15 mouse cellular contexts compared by ENCODE assay signal in genomic region chr13:54277406-54277805, GRCm38 (mm10).
"Had no signal": no experiment of that assay in that cellular context is flagged by ENCODE, and none has a peak within 500 bp of the region (broad histone marks: within the 10 kb centered on the region; RNA-seq: fewer than 3 reads in every experiment).

No protein-coding gene starts in this region.

- H3K27ac ChIP-seq: kidney, postnatal 0 days; limb, embryonic 12.5 days; liver, embryonic 13.5 days; lung, embryonic 15.5 days; macrophage; midbrain, embryonic 12.5 days had no signal

- H3K4me3 ChIP-seq: limb, embryonic 12.5 days; liver, embryonic 13.5 days; lung, embryonic 15.5 days; megakaryocyte, embryonic 14.5 days; midbrain, embryonic 12.5 days had no signal

- DNase-seq: kidney, adult 8-10 months; kidney, postnatal 36 days; layer of hippocampus, adult 9-11 months; liver; liver, embryonic 13.5 days; liver, postnatal 0 days; lung, postnatal 14 days; thymus, adult 2 months; thymus, postnatal 25 days had no signal
